20 mouse cellular contexts compared by ENCODE assay signal in genomic region chr8:95816044-95816708, GRCm38 (mm10). TPM values are rescaled to one million over a fixed set of nuclear protein-coding genes. Genes with fewer than 3 reads are reported as not detected.
DNase-seq lines count a peak whose midpoint lies in the region; ATAC-seq and TF ChIP-seq lines count a peak whose summit lies in the region.
"Had no signal": no experiment of that assay in that cellular context is flagged by ENCODE, and none has a peak within 500 bp of the region (broad histone marks: within the 10 kb centered on the region; RNA-seq: fewer than 3 reads in every experiment).

No protein-coding gene starts in this region.

- no peaks in the 10 kb centered on the region for H3K4me1 ChIP-seq in hindbrain, embryonic 13.5 days (replicated peaks)
- H3K4me1 ChIP-seq in hindbrain, embryonic 16.5 days (ENCODE audit: control insufficient read depth, insufficient read depth, low read depth, low read length), result no peaks in the 10 kb centered on the region
- peaks cover 6 to 15% of the 10 kb centered on the region in 2 experiments; a peak in 3 of 4 replicates for H3K4me1 ChIP-seq in ES-E14 (ENCODE audit: control insufficient read depth in 2 of 2, insufficient read depth in 2 of 2, low read length in 2 of 2, poor library complexity in 1 of 2)
- no peaks in the 10 kb centered on the region for H3K4me1 ChIP-seq in intestine, embryonic 14.5 days (replicated peaks; ENCODE audit: control insufficient read depth, insufficient read depth, low read length)
- H3K4me1 ChIP-seq in stomach, postnatal 0 days (replicated peaks; ENCODE audit: control insufficient read depth, insufficient read depth), result no peaks in the 10 kb centered on the region
- H3K4me1 ChIP-seq: forebrain, embryonic 13.5 days; hindbrain, embryonic 12.5 days; limb, embryonic 15.5 days; liver, embryonic 15.5 days had no signal

- ATAC-seq in hindbrain, embryonic 13.5 days (ENCODE audit: low FRiP score), result no peak
- ATAC-seq in hindbrain, embryonic 16.5 days, result no peak
- ATAC-seq in intestine, embryonic 14.5 days (replicated peaks; ENCODE audit: low FRiP score, low TSS enrichment, low read depth), result peak; percentile 86
- ATAC-seq in stomach, postnatal 0 days (ENCODE audit: low FRiP score, low TSS enrichment), result peak; percentile 86
- ATAC-seq: forebrain, embryonic 13.5 days; midbrain, embryonic 16.5 days had no signal

- H3K4me3 ChIP-seq in hindbrain, embryonic 13.5 days, result no peak overlapping the region
- no peak overlapping the region for H3K4me3 ChIP-seq in hindbrain, embryonic 16.5 days (ENCODE audit: low read length)
- H3K4me3 ChIP-seq in ES-E14 (ENCODE audit: insufficient read depth in 1 of 2, low read depth in 1 of 2, low read length in 2 of 2, poor library complexity in 1 of 2, severe bottlenecking in 1 of 2), result no peak overlapping the region
- no peak overlapping the region for H3K4me3 ChIP-seq in intestine, embryonic 14.5 days (ENCODE audit: low read depth, low read length)
- H3K4me3 ChIP-seq in stomach, postnatal 0 days (ENCODE audit: low read depth, low read length), result no peak overlapping the region
- H3K4me3 ChIP-seq: forebrain, embryonic 13.5 days; hindbrain, embryonic 12.5 days; layer of hippocampus, adult 2 months; limb, embryonic 15.5 days; liver, embryonic 15.5 days had no signal

- H3K9me3 ChIP-seq in hindbrain, embryonic 13.5 days, result no peaks in the 10 kb centered on the region
- no peaks in the 10 kb centered on the region for H3K9me3 ChIP-seq in hindbrain, embryonic 16.5 days (ENCODE audit: control insufficient read depth, low read length)
- no peaks in the 10 kb centered on the region for H3K9me3 ChIP-seq in ES-E14 (ENCODE audit: control insufficient read depth, insufficient read depth, low read depth, low read length)
- H3K9me3 ChIP-seq in intestine, embryonic 14.5 days (ENCODE audit: control insufficient read depth, low read length), result no peaks in the 10 kb centered on the region
- H3K9me3 ChIP-seq in stomach, postnatal 0 days (ENCODE audit: control insufficient read depth, low read length), result no peaks in the 10 kb centered on the region
- H3K9me3 ChIP-seq: forebrain, embryonic 13.5 days; hindbrain, embryonic 12.5 days; limb, embryonic 15.5 days; liver, embryonic 15.5 days had no signal

- in situ Hi-C loops in ES-E14 (cut with MboI; ENCODE audit: low sequenced_read_pairs in 2 of 2, unreplicated experiment in 2 of 2), result no loop called here

- no peaks in the 10 kb centered on the region for H3K27me3 ChIP-seq in hindbrain, embryonic 13.5 days
- no peaks in the 10 kb centered on the region for H3K27me3 ChIP-seq in hindbrain, embryonic 16.5 days (replicated peaks; ENCODE audit: control insufficient read depth, insufficient read depth, low read length)
- H3K27me3 ChIP-seq in intestine, embryonic 14.5 days (replicated peaks; ENCODE audit: control insufficient read depth, insufficient read depth, low read length), result no peaks in the 10 kb centered on the region
- H3K27me3 ChIP-seq in stomach, postnatal 0 days (ENCODE audit: control insufficient read depth, insufficient read depth, low read length), result no peaks in the 10 kb centered on the region
- H3K27me3 ChIP-seq: forebrain, embryonic 13.5 days; hindbrain, embryonic 12.5 days; limb, embryonic 15.5 days; liver, embryonic 15.5 days had no signal

- no peaks in the 10 kb centered on the region for H3K36me3 ChIP-seq in hindbrain, embryonic 13.5 days
- H3K36me3 ChIP-seq in hindbrain, embryonic 16.5 days (ENCODE audit: control insufficient read depth, insufficient read depth, low read length), result no peaks in the 10 kb centered on the region
- no peaks in the 10 kb centered on the region for H3K36me3 ChIP-seq in ES-E14 (ENCODE audit: control insufficient read depth, insufficient read depth, low read length, poor library complexity, severe bottlenecking)
- no peaks in the 10 kb centered on the region for H3K36me3 ChIP-seq in intestine, embryonic 14.5 days (ENCODE audit: control insufficient read depth, insufficient read depth, low read length)
- no peaks in the 10 kb centered on the region for H3K36me3 ChIP-seq in stomach, postnatal 0 days (ENCODE audit: control insufficient read depth, insufficient read depth, low read length)
- H3K36me3 ChIP-seq: hindbrain, embryonic 12.5 days; limb, embryonic 15.5 days; liver, embryonic 15.5 days had no signal

- TF ChIP-seq EP300 in stomach, postnatal 0 days (optimal IDR thresholded peaks at IDR 0.05), result no peak

- WGBS in hindbrain, embryonic 13.5 days, result 55% methylated on average over 6 of the region's 6 CpGs
- WGBS in hindbrain, embryonic 16.5 days, result 50% methylated on average over 6 of the region's 6 CpGs
- 30% methylated on average over 6 of the region's 6 CpGs for WGBS in intestine, embryonic 14.5 days
- WGBS in stomach, postnatal 0 days, result 39% methylated on average over 6 of the region's 6 CpGs

- no peak overlapping the region for H3K27ac ChIP-seq in hindbrain, embryonic 13.5 days
- H3K27ac ChIP-seq in hindbrain, embryonic 16.5 days (ENCODE audit: low read depth, low read length), result no peak overlapping the region
- peak overlapping the region; percentile 51; the same call in 1 of the 2 replicates for H3K27ac ChIP-seq in ES-E14 (ENCODE audit: insufficient read depth, low read depth, low read length, poor library complexity, severe bottlenecking)
- H3K27ac ChIP-seq in intestine, embryonic 14.5 days (ENCODE audit: low read depth), result no peak overlapping the region
- no peak overlapping the region for H3K27ac ChIP-seq in stomach, postnatal 0 days (replicated peaks)
- H3K27ac ChIP-seq: forebrain, embryonic 13.5 days; hindbrain, embryonic 12.5 days; kidney, postnatal 0 days; layer of hippocampus, adult 2 months; limb, embryonic 15.5 days; liver, embryonic 15.5 days had no signal

- H3K4me2 ChIP-seq in hindbrain, embryonic 13.5 days, result no peak overlapping the region
- no peak overlapping the region for H3K4me2 ChIP-seq in hindbrain, embryonic 16.5 days (ENCODE audit: low read length)
- H3K4me2 ChIP-seq in intestine, embryonic 14.5 days (ENCODE audit: low read length), result no peak overlapping the region
- no peak overlapping the region for H3K4me2 ChIP-seq in stomach, postnatal 0 days (replicated peaks; ENCODE audit: low read depth)
- H3K4me2 ChIP-seq: forebrain, embryonic 13.5 days; hindbrain, embryonic 12.5 days; limb, embryonic 15.5 days; liver, embryonic 15.5 days had no signal

- no peak for TF ChIP-seq CTCF in stomach, postnatal 0 days (IDR thresholded peaks at IDR 0.05; ENCODE audit: low read depth)

- H3K9ac ChIP-seq in hindbrain, embryonic 13.5 days, result 0 out of 2 replicates have a peak overlapping the region, but pooled peaks have one; percentile 13
- H3K9ac ChIP-seq in hindbrain, embryonic 16.5 days (ENCODE audit: low read depth, low read length), result no peak overlapping the region
- H3K9ac ChIP-seq in ES-E14 (ENCODE audit: insufficient read depth, low read depth, low read length, poor library complexity, severe bottlenecking), result peak overlapping the region; percentile 26; the same call in 1 of the 2 replicates
- H3K9ac ChIP-seq in intestine, embryonic 14.5 days (ENCODE audit: low read length), result no peak overlapping the region
- H3K9ac ChIP-seq in stomach, postnatal 0 days (ENCODE audit: low read length), result no peak overlapping the region
- H3K9ac ChIP-seq: forebrain, embryonic 13.5 days; hindbrain, embryonic 12.5 days; limb, embryonic 15.5 days; liver, embryonic 15.5 days had no signal

- no peak for DNase-seq in ES-E14 (ENCODE audit: low read depth, low spot score)
- no peak for DNase-seq in intestine, embryonic 14.5 days (ENCODE audit: low spot score)
- peak; percentile 44 for DNase-seq in stomach, postnatal 0 days (ENCODE audit: low spot score)
- no peak for DNase-seq in adrenal gland, adult 2 months
- DNase-seq in frontal cortex, postnatal 14 days (ENCODE audit: low spot score in 2 of 2), result no peak
- DNase-seq: cerebellum, adult 9-10 months; gastrocnemius, postnatal 36 days; heart, postnatal 14 days; kidney, adult 11 months; lung, postnatal 10 days; right cerebral cortex, postnatal 25 days had no signal

TF ChIP-seq in ES-E14, 5 proteins besides CTCF, POLR2A, EP300 and RAD21:
- TF ChIP-seq ZC3H11A (IDR thresholded peaks at IDR 0.05; ENCODE audit: borderline replicate concordance, low read depth, low read length) (no peak), ZNF384 (IDR thresholded peaks at IDR 0.05; ENCODE audit: low read depth, low read length) (no peak), HCFC1 (IDR thresholded peaks at IDR 0.05; ENCODE audit: borderline replicate concordance, insufficient read depth, low read length) (no peak), CHD2 (IDR thresholded peaks at IDR 0.05; ENCODE audit: low read depth, low read length) (no peak), MAFK (IDR thresholded peaks at IDR 0.05; ENCODE audit: insufficient read depth, low read depth, low read length) (no peak)
TF ChIP-seq in ES-E14: peak in this region for 0.

RNA-seq across cellular contexts. Expression of gene Cnot1, which starts 8.9 kb away (rescaled TPM):
- 41.0 and 46.4 TPM in 2 replicates for polyA plus RNA-seq in hindbrain, embryonic 13.5 days (2015; fragmentation: Nextera tagmentation; extraction: Ambion mirVana)
- 31.3 and 42.3 TPM in 2 replicates for polyA plus RNA-seq in hindbrain, embryonic 16.5 days (2015; fragmentation: Nextera tagmentation; extraction: Ambion mirVana)
- 176 and 207 TPM in 2 replicates for total RNA-seq in ES-E14 (2012; rRNA removed)
- polyA plus RNA-seq in intestine, embryonic 14.5 days (2014; fragmentation: Nextera tagmentation; extraction: Ambion mirVana), result 98.5 and 132 TPM in 2 replicates
- 17.4 and 18.0 TPM in 2 replicates for polyA plus RNA-seq in stomach, postnatal 0 days (2015; fragmentation: Nextera tagmentation; extraction: Ambion mirVana)
- total RNA-seq in adrenal gland, adult 2 months (2021), result 100 to 1,000 TPM; 113 to 193 TPM
- 27.6 and 52.4 TPM in 2 replicates for polyA plus RNA-seq in adrenal gland, adult 2 months (2012; rRNA removed)

RNA-seq across cellular contexts. Expression of gene Sap18b, which starts 9.0 kb away (rescaled TPM):
- polyA plus RNA-seq in hindbrain, embryonic 13.5 days (2015; fragmentation: Nextera tagmentation; extraction: Ambion mirVana), result 258 and 278 TPM in 2 replicates
- 228 and 256 TPM in 2 replicates for polyA plus RNA-seq in hindbrain, embryonic 16.5 days (2015; fragmentation: Nextera tagmentation; extraction: Ambion mirVana)
- total RNA-seq in ES-E14 (2012; rRNA removed), result 104 and 109 TPM in 2 replicates
- polyA plus RNA-seq in intestine, embryonic 14.5 days (2014; fragmentation: Nextera tagmentation; extraction: Ambion mirVana), result 355 and 369 TPM in 2 replicates
- 308 and 333 TPM in 2 replicates for polyA plus RNA-seq in stomach, postnatal 0 days (2015; fragmentation: Nextera tagmentation; extraction: Ambion mirVana)
- total RNA-seq in adrenal gland, adult 2 months (2021), result 100 to 1,000 TPM; 178 to 183 TPM
- polyA plus RNA-seq in adrenal gland, adult 2 months (2012; rRNA removed), result 25.5 and 27.5 TPM in 2 replicates

RNA-seq across cellular contexts. Expression of gene Slc38a7, which starts 37.2 kb away (rescaled TPM):
- 20.8 and 24.6 TPM in 2 replicates for polyA plus RNA-seq in hindbrain, embryonic 13.5 days (2015; fragmentation: Nextera tagmentation; extraction: Ambion mirVana)
- polyA plus RNA-seq in hindbrain, embryonic 16.5 days (2015; fragmentation: Nextera tagmentation; extraction: Ambion mirVana), result 26.2 and 28.9 TPM in 2 replicates
- total RNA-seq in ES-E14 (2012; rRNA removed), result 47.9 and 79.9 TPM in 2 replicates
- polyA plus RNA-seq in intestine, embryonic 14.5 days (2014; fragmentation: Nextera tagmentation; extraction: Ambion mirVana), result 17.2 and 17.5 TPM in 2 replicates
- polyA plus RNA-seq in stomach, postnatal 0 days (2015; fragmentation: Nextera tagmentation; extraction: Ambion mirVana), result 9.1 and 9.5 TPM in 2 replicates
- total RNA-seq in adrenal gland, adult 2 months (2021), result 10 to 100 TPM; 16.8 to 20.8 TPM
- polyA plus RNA-seq in adrenal gland, adult 2 months (2012; rRNA removed), result 26.7 and 34.1 TPM in 2 replicates

Comparison
In these comparisons a context has a peak if more than half of its experiments do, and no peak if none do; other contexts are left out.
1. H3K9ac ChIP-seq: peak in hindbrain, embryonic 13.5 days (single experiment) and ES-E14 (single experiment); none in hindbrain, embryonic 16.5 days (single experiment), intestine, embryonic 14.5 days (single experiment) and stomach, postnatal 0 days (single experiment).
2. ATAC-seq: peak in intestine, embryonic 14.5 days (single experiment) and stomach, postnatal 0 days (single experiment); none in hindbrain, embryonic 13.5 days (single experiment) and hindbrain, embryonic 16.5 days (single experiment).